Mouse (Mus musculus) ES-E14 (cell line): ENCODE measurements at regions not wholly inside any gene's neighbourhood (a gene's known extent, or its start where the extent isn't known, plus 50 kb on each side); places are given as distances from the start of the nearest gene placed in this dataset.

Experiments
- HCFC1 ChIP-seq: IDR thresholded peaks from 2 replicates; pipeline ENCODE4 v1.6.1; 2012; ENCODE audit warnings: low read length, inconsistent platforms, borderline replicate concordance; ENCODE audit not compliant: insufficient read depth
- ZNF384 ChIP-seq: IDR thresholded peaks from 2 replicates; pipeline ENCODE4 v1.6.1; 2012; ENCODE audit warnings: low read depth, low read length, inconsistent platforms

GRCm38 (mm10) chr19:27031030-27031700 lies 145.5 kb downstream of the Gm815 start:
- no peak for TF ChIP-seq ZNF384
- no peak for TF ChIP-seq HCFC1
